In the genomic region with DNA sequence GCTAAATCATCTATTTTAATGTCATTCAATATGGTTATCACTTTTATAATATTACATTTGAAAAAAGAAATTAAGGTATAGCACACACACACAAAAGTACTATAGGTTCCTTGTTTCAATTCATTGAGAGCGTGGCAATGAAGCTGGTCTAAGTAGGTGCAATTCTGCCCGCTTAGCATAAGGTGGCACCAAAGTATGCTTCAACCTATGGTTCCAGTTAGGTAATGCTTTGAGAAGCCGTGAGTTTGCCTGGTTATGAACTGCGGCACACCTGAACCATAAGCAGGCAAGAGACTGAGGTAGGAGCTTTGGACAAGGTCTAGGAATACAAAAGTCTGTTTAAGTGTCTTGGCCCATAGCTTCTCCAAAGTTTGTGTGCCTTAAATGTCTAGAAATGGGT, we compare ENCODE assay signal across 8 mouse cellular contexts.
DNase-seq lines count a peak whose midpoint lies in the region; ATAC-seq lines count a peak whose summit lies in the region.

No protein-coding gene starts in this region.

- no peak for DNase-seq in midbrain, embryonic 11.5 days (ENCODE audit: low spot score, missing footprints)
- DNase-seq in R1 (ENCODE audit: low read depth, low spot score), result peak; percentile 69
- peak; percentile 12 for DNase-seq in embryonic facial prominence, embryonic 10.5 days (ENCODE audit: low spot score)
- DNase-seq in lung, postnatal 14 days, result peak; percentile 29
- no peak for DNase-seq in testis, postnatal 14 days (ENCODE audit: low spot score)

- no peak overlapping the region for H3K27ac ChIP-seq in midbrain, embryonic 12.5 days (replicated peaks)
- H3K27ac ChIP-seq in midbrain, embryonic 11.5 days (ENCODE audit: low read depth, low read length), result no peak overlapping the region
- H3K27ac ChIP-seq in embryonic facial prominence, embryonic 10.5 days (replicated peaks), result no peak overlapping the region
- H3K27ac ChIP-seq in kidney, embryonic 14.5 days (ENCODE audit: low read depth, low read length), result no peak overlapping the region
- H3K27ac ChIP-seq in stomach, embryonic 14.5 days (ENCODE audit: low read length), result no peak overlapping the region

- H3K9ac ChIP-seq in midbrain, embryonic 12.5 days (replicated peaks), result no peak overlapping the region
- H3K9ac ChIP-seq in midbrain, embryonic 11.5 days (ENCODE audit: low read length), result no peak overlapping the region
- H3K9ac ChIP-seq in kidney, embryonic 14.5 days (ENCODE audit: low read depth, low read length), result no peak overlapping the region
- no peak overlapping the region for H3K9ac ChIP-seq in stomach, embryonic 14.5 days (replicated peaks; ENCODE audit: low read depth, low read length)

- 34% methylated on average over 4 of the region's 4 CpGs for WGBS in midbrain, embryonic 12.5 days
- WGBS in midbrain, embryonic 11.5 days, result 29% methylated on average over 4 of the region's 4 CpGs
- WGBS in embryonic facial prominence, embryonic 10.5 days, result 28% methylated on average over 4 of the region's 4 CpGs
- 18% methylated on average over 4 of the region's 4 CpGs for WGBS in kidney, embryonic 14.5 days
- WGBS in stomach, embryonic 14.5 days, result 14% methylated on average over 4 of the region's 4 CpGs

- H3K4me1 ChIP-seq in midbrain, embryonic 12.5 days, result no peaks in the 10 kb centered on the region
- no peaks in the 10 kb centered on the region for H3K4me1 ChIP-seq in midbrain, embryonic 11.5 days (ENCODE audit: control insufficient read depth, insufficient read depth, low read length)
- no peaks in the 10 kb centered on the region for H3K4me1 ChIP-seq in embryonic facial prominence, embryonic 10.5 days
- no peaks in the 10 kb centered on the region for H3K4me1 ChIP-seq in kidney, embryonic 14.5 days (ENCODE audit: control insufficient read depth, insufficient read depth, low read length)
- no peaks in the 10 kb centered on the region for H3K4me1 ChIP-seq in stomach, embryonic 14.5 days (ENCODE audit: control insufficient read depth, insufficient read depth, low read length)

- ATAC-seq in midbrain, embryonic 12.5 days (ENCODE audit: low FRiP score, low read depth), result peak; percentile 65; the same call in 1 of the 2 replicates
- no peak for ATAC-seq in midbrain, embryonic 11.5 days (ENCODE audit: low FRiP score)
- ATAC-seq in kidney, embryonic 14.5 days (ENCODE audit: low FRiP score, low TSS enrichment), result 0 out of 2 replicates have a peak, but pooled peaks have one; percentile 57
- 0 out of 2 replicates have a peak, but pooled peaks have one; percentile 50 for ATAC-seq in stomach, embryonic 14.5 days (ENCODE audit: insufficient number of reproducible peaks, insufficient read depth, low FRiP score, low read depth)

- H3K36me3 ChIP-seq in midbrain, embryonic 12.5 days, result no peaks in the 10 kb centered on the region
- no peaks in the 10 kb centered on the region for H3K36me3 ChIP-seq in midbrain, embryonic 11.5 days (ENCODE audit: control insufficient read depth, insufficient read depth, low read length)
- H3K36me3 ChIP-seq in embryonic facial prominence, embryonic 10.5 days (replicated peaks), result no peaks in the 10 kb centered on the region
- no peaks in the 10 kb centered on the region for H3K36me3 ChIP-seq in kidney, embryonic 14.5 days (ENCODE audit: control insufficient read depth, insufficient read depth, low read length)
- H3K36me3 ChIP-seq in stomach, embryonic 14.5 days (ENCODE audit: control insufficient read depth, insufficient read depth, low read length), result no peaks in the 10 kb centered on the region

- no peaks in the 10 kb centered on the region for H3K27me3 ChIP-seq in midbrain, embryonic 12.5 days
- no peaks in the 10 kb centered on the region for H3K27me3 ChIP-seq in midbrain, embryonic 11.5 days (ENCODE audit: control insufficient read depth, insufficient read depth, low read length)
- H3K27me3 ChIP-seq in embryonic facial prominence, embryonic 10.5 days (replicated peaks; ENCODE audit: low read depth, poor library complexity, severe bottlenecking), result no peaks in the 10 kb centered on the region
- H3K27me3 ChIP-seq in kidney, embryonic 14.5 days (ENCODE audit: control insufficient read depth, insufficient read depth, low read length), result no peaks in the 10 kb centered on the region
- no peaks in the 10 kb centered on the region for H3K27me3 ChIP-seq in stomach, embryonic 14.5 days (ENCODE audit: control insufficient read depth, insufficient read depth, low read length)

- H3K9me3 ChIP-seq in midbrain, embryonic 12.5 days, result no peaks in the 10 kb centered on the region
- H3K9me3 ChIP-seq in midbrain, embryonic 11.5 days (ENCODE audit: control insufficient read depth, low read length), result no peaks in the 10 kb centered on the region
- no peaks in the 10 kb centered on the region for H3K9me3 ChIP-seq in embryonic facial prominence, embryonic 10.5 days
- no peaks in the 10 kb centered on the region for H3K9me3 ChIP-seq in kidney, embryonic 14.5 days (ENCODE audit: control insufficient read depth, low read length)
- no peaks in the 10 kb centered on the region for H3K9me3 ChIP-seq in stomach, embryonic 14.5 days (ENCODE audit: control insufficient read depth, low read depth, low read length)

- H3K4me3 ChIP-seq in midbrain, embryonic 12.5 days, result no peak overlapping the region
- no peak overlapping the region for H3K4me3 ChIP-seq in midbrain, embryonic 11.5 days (ENCODE audit: low read depth, low read length)
- no peak overlapping the region for H3K4me3 ChIP-seq in embryonic facial prominence, embryonic 10.5 days
- no peak overlapping the region for H3K4me3 ChIP-seq in kidney, embryonic 14.5 days (ENCODE audit: low read length)
- no peak overlapping the region for H3K4me3 ChIP-seq in stomach, embryonic 14.5 days (ENCODE audit: low read depth, low read length)

- H3K4me2 ChIP-seq in midbrain, embryonic 12.5 days (replicated peaks), result no peak overlapping the region
- no peak overlapping the region for H3K4me2 ChIP-seq in midbrain, embryonic 11.5 days
- no peak overlapping the region for H3K4me2 ChIP-seq in kidney, embryonic 14.5 days (replicated peaks; ENCODE audit: low read depth, low read length)
- H3K4me2 ChIP-seq in stomach, embryonic 14.5 days (replicated peaks; ENCODE audit: low read depth, low read length), result no peak overlapping the region

Comparison
In these comparisons a context has a peak if more than half of its experiments do, and no peak if none do; other contexts are left out.
1. DNase-seq: peak in R1 (single experiment), embryonic facial prominence, embryonic 10.5 days (single experiment) and lung, postnatal 14 days (single experiment); none in midbrain, embryonic 11.5 days (single experiment) and testis, postnatal 14 days (single experiment).